Comparison of ENCODE assay signal across 18 mouse cellular contexts in the genomic region with DNA sequence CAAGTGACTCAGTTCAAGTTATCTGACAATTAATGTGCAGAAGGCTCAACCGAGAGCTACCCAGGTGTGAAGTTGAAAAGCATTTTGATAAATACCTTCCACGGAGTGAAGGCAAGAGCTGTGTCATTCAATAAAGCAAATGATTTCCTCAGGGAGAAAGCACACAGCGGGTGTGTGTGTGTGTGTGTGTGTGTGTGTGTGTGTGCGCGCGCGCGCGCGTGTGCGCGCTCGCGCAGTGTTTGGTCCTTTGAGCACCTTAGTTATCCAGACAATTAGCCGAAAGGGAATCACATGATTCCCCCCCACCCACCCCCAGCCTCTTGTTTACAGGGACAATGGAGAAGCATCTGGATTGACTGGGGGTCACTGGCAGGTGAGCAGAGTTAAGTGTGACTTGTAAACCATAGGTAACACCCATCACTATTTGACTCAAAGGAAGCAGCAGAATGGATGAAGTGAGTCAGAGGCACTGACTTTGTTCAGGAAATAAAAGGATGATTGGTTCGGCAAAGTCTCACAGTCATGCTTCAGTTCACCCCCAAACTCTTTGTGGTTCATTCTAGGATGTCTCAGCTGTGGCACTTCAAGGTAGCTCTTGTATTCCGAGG. TPM values are rescaled to one million over a fixed set of nuclear protein-coding genes. Genes with fewer than 3 reads are reported as not detected.
DNase-seq lines count a peak whose midpoint lies in the region; ATAC-seq lines count a peak whose summit lies in the region.
"Had no signal": no experiment of that assay in that cellular context is flagged by ENCODE, and none has a peak within 500 bp of the region (broad histone marks: within the 10 kb centered on the region; RNA-seq: fewer than 3 reads in every experiment).

No protein-coding gene starts in this region.

- H3K27me3 ChIP-seq in midbrain, embryonic 12.5 days: no peaks in the 10 kb centered on the region
- H3K27me3 ChIP-seq in midbrain, embryonic 11.5 days (ENCODE audit: control insufficient read depth, insufficient read depth, low read length): no peaks in the 10 kb centered on the region
- H3K27me3 ChIP-seq in hindbrain, embryonic 16.5 days (replicated peaks; ENCODE audit: control insufficient read depth, insufficient read depth, low read length): no peaks in the 10 kb centered on the region
- no peaks in the 10 kb centered on the region for H3K27me3 ChIP-seq in neural tube, embryonic 15.5 days (replicated peaks)
- H3K27me3 ChIP-seq in kidney, embryonic 14.5 days (ENCODE audit: control insufficient read depth, insufficient read depth, low read length): no peaks in the 10 kb centered on the region
- H3K27me3 ChIP-seq: limb, embryonic 15.5 days had no signal

- peak; percentile 59 for ATAC-seq in midbrain, embryonic 12.5 days (ENCODE audit: low FRiP score, low read depth)
- no peak for ATAC-seq in midbrain, embryonic 11.5 days (ENCODE audit: low FRiP score)
- ATAC-seq in hindbrain, embryonic 16.5 days: peak; percentile 69
- peak; percentile 78 for ATAC-seq in neural tube, embryonic 15.5 days (ENCODE audit: low FRiP score)
- ATAC-seq in kidney, embryonic 14.5 days (ENCODE audit: low FRiP score, low TSS enrichment): no peak
- ATAC-seq: liver, postnatal 0 days had no signal

- no peak for DNase-seq in midbrain, embryonic 11.5 days (ENCODE audit: low spot score, missing footprints)
- peak; percentile 81 for DNase-seq in ZHBTc4 (ENCODE audit: low read depth, low spot score)
- DNase-seq in urinary bladder, adult 2 months (ENCODE audit: low spot score): no peak
- DNase-seq: cerebellum, adult 11 months; cerebellum, postnatal 25 days; gastrocnemius, postnatal 14 days; heart, postnatal 36 days; kidney, adult 11 months; kidney, postnatal 25 days; layer of hippocampus, adult 9-11 months; liver, postnatal 0 days; right cerebral cortex, postnatal 4 days had no signal

- H3K9me3 ChIP-seq in midbrain, embryonic 12.5 days: no peaks in the 10 kb centered on the region; the same call in 1 of the 2 replicates
- H3K9me3 ChIP-seq in midbrain, embryonic 11.5 days (ENCODE audit: control insufficient read depth, low read length): no peaks in the 10 kb centered on the region
- no peaks in the 10 kb centered on the region for H3K9me3 ChIP-seq in hindbrain, embryonic 16.5 days (ENCODE audit: control insufficient read depth, low read length)
- H3K9me3 ChIP-seq in neural tube, embryonic 15.5 days (replicated peaks): no peaks in the 10 kb centered on the region
- H3K9me3 ChIP-seq in kidney, embryonic 14.5 days (ENCODE audit: control insufficient read depth, low read length): no peaks in the 10 kb centered on the region
- H3K9me3 ChIP-seq: limb, embryonic 15.5 days had no signal

- no peak overlapping the region for H3K4me2 ChIP-seq in midbrain, embryonic 12.5 days (replicated peaks)
- no peak overlapping the region for H3K4me2 ChIP-seq in midbrain, embryonic 11.5 days
- H3K4me2 ChIP-seq in hindbrain, embryonic 16.5 days (ENCODE audit: low read length): peak overlapping the region; percentile 45
- H3K4me2 ChIP-seq in neural tube, embryonic 15.5 days: peak overlapping the region; percentile 50
- no peak overlapping the region for H3K4me2 ChIP-seq in kidney, embryonic 14.5 days (replicated peaks; ENCODE audit: low read depth, low read length)
- H3K4me2 ChIP-seq: heart, embryonic 11.5 days; limb, embryonic 15.5 days had no signal

- H3K4me1 ChIP-seq in midbrain, embryonic 12.5 days: 0 out of 2 replicates have a peak, but pooled peaks cover 7% of the 10 kb centered on the region
- H3K4me1 ChIP-seq in midbrain, embryonic 11.5 days (ENCODE audit: control insufficient read depth, insufficient read depth, low read length): peaks cover 2% of the 10 kb centered on the region; the same call in 1 of the 2 replicates
- H3K4me1 ChIP-seq in hindbrain, embryonic 16.5 days (ENCODE audit: control insufficient read depth, insufficient read depth, low read depth, low read length): no peaks in the 10 kb centered on the region
- 0 out of 2 replicates have a peak, but pooled peaks cover 6% of the 10 kb centered on the region for H3K4me1 ChIP-seq in neural tube, embryonic 15.5 days
- H3K4me1 ChIP-seq in kidney, embryonic 14.5 days (ENCODE audit: control insufficient read depth, insufficient read depth, low read length): no peaks in the 10 kb centered on the region
- H3K4me1 ChIP-seq: limb, embryonic 15.5 days had no signal

- WGBS in midbrain, embryonic 12.5 days: 84% methylated on average over 17 of the region's 17 CpGs
- WGBS in midbrain, embryonic 11.5 days: 85% methylated on average over 17 of the region's 17 CpGs
- 72% methylated on average over 17 of the region's 17 CpGs for WGBS in hindbrain, embryonic 16.5 days
- WGBS in neural tube, embryonic 15.5 days: 55% methylated on average over 17 of the region's 17 CpGs
- WGBS in kidney, embryonic 14.5 days: 87% methylated on average over 17 of the region's 17 CpGs

- no peaks in the 10 kb centered on the region for H3K36me3 ChIP-seq in midbrain, embryonic 12.5 days
- H3K36me3 ChIP-seq in midbrain, embryonic 11.5 days (ENCODE audit: control insufficient read depth, insufficient read depth, low read length): no peaks in the 10 kb centered on the region
- H3K36me3 ChIP-seq in hindbrain, embryonic 16.5 days (ENCODE audit: control insufficient read depth, insufficient read depth, low read length): no peaks in the 10 kb centered on the region
- H3K36me3 ChIP-seq in neural tube, embryonic 15.5 days: no peaks in the 10 kb centered on the region
- H3K36me3 ChIP-seq in kidney, embryonic 14.5 days (ENCODE audit: control insufficient read depth, insufficient read depth, low read length): no peaks in the 10 kb centered on the region
- H3K36me3 ChIP-seq: limb, embryonic 15.5 days had no signal

- H3K9ac ChIP-seq in midbrain, embryonic 12.5 days (replicated peaks): no peak overlapping the region
- H3K9ac ChIP-seq in midbrain, embryonic 11.5 days (ENCODE audit: low read length): no peak overlapping the region
- no peak overlapping the region for H3K9ac ChIP-seq in hindbrain, embryonic 16.5 days (ENCODE audit: low read depth, low read length)
- H3K9ac ChIP-seq in neural tube, embryonic 15.5 days (replicated peaks): no peak overlapping the region
- no peak overlapping the region for H3K9ac ChIP-seq in kidney, embryonic 14.5 days (ENCODE audit: low read depth, low read length)
- H3K9ac ChIP-seq: limb, embryonic 15.5 days; liver, postnatal 0 days had no signal

- no peak overlapping the region for H3K4me3 ChIP-seq in midbrain, embryonic 12.5 days
- H3K4me3 ChIP-seq in midbrain, embryonic 11.5 days (ENCODE audit: low read depth, low read length): no peak overlapping the region
- H3K4me3 ChIP-seq in hindbrain, embryonic 16.5 days (ENCODE audit: low read length): peak overlapping the region; percentile 20
- H3K4me3 ChIP-seq in neural tube, embryonic 15.5 days (replicated peaks): peak overlapping the region; percentile 23
- no peak overlapping the region for H3K4me3 ChIP-seq in kidney, embryonic 14.5 days (ENCODE audit: low read length)
- H3K4me3 ChIP-seq: limb, embryonic 15.5 days had no signal

- H3K27ac ChIP-seq in midbrain, embryonic 12.5 days (replicated peaks): 0 out of 2 replicates have a peak overlapping the region, but pooled peaks have one; percentile 46
- no peak overlapping the region for H3K27ac ChIP-seq in midbrain, embryonic 11.5 days (ENCODE audit: low read depth, low read length)
- no peak overlapping the region for H3K27ac ChIP-seq in hindbrain, embryonic 16.5 days (ENCODE audit: low read depth, low read length)
- peak overlapping the region; percentile 48 for H3K27ac ChIP-seq in neural tube, embryonic 15.5 days (replicated peaks)
- no peak overlapping the region for H3K27ac ChIP-seq in kidney, embryonic 14.5 days (ENCODE audit: low read depth, low read length)
- H3K27ac ChIP-seq: limb, embryonic 15.5 days had no signal

RNA-seq across cellular contexts. Expression of a gene that starts 50.7 kb away (rescaled TPM):
- 0.50 and 0.65 TPM in 2 replicates for polyA plus RNA-seq in midbrain, embryonic 12.5 days (2016; fragmentation: Nextera tagmentation; extraction: Ambion mirVana)
- polyA plus RNA-seq in midbrain, embryonic 11.5 days (2014; fragmentation: Nextera tagmentation; extraction: Ambion mirVana): 0.37 and 0.70 TPM in 2 replicates
- polyA plus RNA-seq in hindbrain, embryonic 16.5 days (2015; fragmentation: Nextera tagmentation; extraction: Ambion mirVana): 2.3 and 2.6 TPM in 2 replicates
- polyA plus RNA-seq in neural tube, embryonic 15.5 days (2015; fragmentation: Nextera tagmentation; extraction: Ambion mirVana): 1.8 and 3.4 TPM in 2 replicates
- polyA plus RNA-seq in kidney, embryonic 14.5 days (2014; fragmentation: Nextera tagmentation; extraction: Ambion mirVana): 0.87 and 2.4 TPM in 2 replicates
- not detected in 2 replicates for polyA plus RNA-seq in urinary bladder, adult 2 months (2012; rRNA removed)
- polyA plus RNA-seq: liver, postnatal 0 days had no signal

Comparison
In these comparisons a context has a peak if more than half of its experiments do, and no peak if none do; other contexts are left out.
1. ATAC-seq: peak in midbrain, embryonic 12.5 days (single experiment), hindbrain, embryonic 16.5 days (single experiment) and neural tube, embryonic 15.5 days (single experiment); none in midbrain, embryonic 11.5 days (single experiment) and kidney, embryonic 14.5 days (single experiment).
2. H3K27ac ChIP-seq: peak in midbrain, embryonic 12.5 days (single experiment) and neural tube, embryonic 15.5 days (single experiment); none in midbrain, embryonic 11.5 days (single experiment), hindbrain, embryonic 16.5 days (single experiment) and kidney, embryonic 14.5 days (single experiment).
3. H3K4me2 ChIP-seq: peak in hindbrain, embryonic 16.5 days (single experiment) and neural tube, embryonic 15.5 days (single experiment); none in midbrain, embryonic 12.5 days (single experiment), midbrain, embryonic 11.5 days (single experiment) and kidney, embryonic 14.5 days (single experiment).
4. H3K4me3 ChIP-seq: peak in hindbrain, embryonic 16.5 days (single experiment) and neural tube, embryonic 15.5 days (single experiment); none in midbrain, embryonic 12.5 days (single experiment), midbrain, embryonic 11.5 days (single experiment) and kidney, embryonic 14.5 days (single experiment).